Mouse (Mus musculus) bone marrow, adult 2 months (tissue): ENCODE data around the gene Tdo2. TPM values are rescaled to one million over a fixed set of nuclear protein-coding genes. Genes with fewer than 3 reads are reported as not detected.

Experiments used
- H3K27ac ChIP-seq: fragments of 200-500 bp; 2 replicates; pipeline ENCODE4 v1.5.1; 2012; ENCODE audit warnings: low read depth, mild to moderate bottlenecking, control low read depth, inconsistent platforms, low read length; ENCODE audit not compliant: control insufficient read depth, poor library complexity, insufficient read depth
- H3K4me1 ChIP-seq: fragments of 200-500 bp; 2 replicates; pipeline ENCODE4 v1.6.1; 2011; ENCODE audit warnings: low read length; ENCODE audit not compliant: control insufficient read depth, insufficient read depth
- H3K4me3 ChIP-seq: fragments of 200-500 bp; replicated peaks from 2 replicates; pipeline ENCODE3; 2011; ENCODE audit warnings: mild to moderate bottlenecking, low read depth, low read length, control low read depth; ENCODE audit not compliant: control insufficient read depth
- CTCF ChIP-seq: fragments of 200-500 bp; IDR thresholded peaks from 2 replicates; pipeline ENCODE4 v1.5.1; 2011; ENCODE audit warnings: low read length, control low read depth; ENCODE audit not compliant: control insufficient read depth, insufficient read depth
- POLR2A ChIP-seq: fragments of 200-500 bp; IDR thresholded peaks from 2 replicates; pipeline ENCODE4 v1.6.1; 2011; ENCODE audit warnings: low read depth, mild to moderate bottlenecking, control low read depth, low read length, borderline replicate concordance; ENCODE audit not compliant: control insufficient read depth
- WGBS: fragments of 180-500 bp; shearing (Covaris S2); methylation state at CpG from one replicate; pipeline ENCODE4 v1.1.7; 2018; 5-methylcytosine and 5-hydroxymethylcytosine counted together
- polyA plus RNA-seq: library from polyadenylated mRNA; stranded (reverse); fragments of >200 nt; gene quantifications from 2 replicates; pipeline ENCODE4 v1.2.4, GENCODE M21; 2011; ENCODE audit warnings: low replicate concordance; ENCODE audit not compliant: missing spikeins, insufficient read depth, insufficient read length

Tdo2 gene
- polyA plus RNA-seq: 1.7 and 7.8 TPM in 2 replicates

GRCm38 (mm10) chr3:81976102-81976501 is at the start of gene Tdo2:
Tdo2 (minus strand) TSS chr3:81976202.
- TF ChIP-seq POLR2A (no peak), CTCF (no peak)
- Histone ChIP-seq H3K4me1 (no peaks in the 10 kb centered on the region), H3K4me3 (no peak within 1 kb of the TSS), H3K27ac (no peak within 1 kb of the TSS)

- H3K27ac ChIP-seq: no peak overlapping the region
- no peaks in the 10 kb centered on the region for H3K4me1 ChIP-seq
- 80% methylated on average over 3 of the region's 3 CpGs for WGBS
- H3K4me3 ChIP-seq: no peak overlapping the region
- TF ChIP-seq CTCF (no peak), POLR2A (no peak)
These were observed 47.1 kb upstream of the Tdo2 start for GRCm38 (mm10) chr3:82023065-82023464.

GRCm38 (mm10) chr3:82022421-82022920 is 46.5 kb upstream of the Tdo2 start:
- 81% methylated on average over 8 of the region's 8 CpGs for WGBS
- no peak overlapping the region for H3K27ac ChIP-seq

GRCm38 (mm10) chr3:82014148-82014703 is 38.2 kb upstream of the Tdo2 start:
- no peak overlapping the region for H3K4me3 ChIP-seq
- TF ChIP-seq POLR2A: no peak
- no peak for TF ChIP-seq CTCF
- 78% methylated on average over 7 of the region's 7 CpGs for WGBS
- no peaks in the 10 kb centered on the region for H3K4me1 ChIP-seq
- no peak overlapping the region for H3K27ac ChIP-seq

More at GRCm38 (mm10) chr3:82022421-82022920, 46.5 kb upstream of the Tdo2 start:
- H3K4me3 ChIP-seq: no peak overlapping the region
- no peaks in the 10 kb centered on the region for H3K4me1 ChIP-seq
- TF ChIP-seq POLR2A: no peak
- TF ChIP-seq CTCF: no peak

- H3K4me3 ChIP-seq: no peak overlapping the region
- TF ChIP-seq POLR2A (no peak), CTCF (no peak)
- 87% methylated on average over 1 of the region's 1 CpGs for WGBS
- H3K27ac ChIP-seq: no peak overlapping the region
- no peaks in the 10 kb centered on the region for H3K4me1 ChIP-seq
These were observed 31.0 kb upstream of the Tdo2 start for GRCm38 (mm10) chr3:82007002-82007401.

GRCm38 (mm10) chr3:81995988-81996387 is 20.0 kb upstream of the Tdo2 start:
- Histone ChIP-seq H3K4me1 (no peaks in the 10 kb centered on the region), H3K27ac (no peak overlapping the region), H3K4me3 (no peak overlapping the region)
- no peak for TF ChIP-seq POLR2A
- no peak for TF ChIP-seq CTCF
- whole genome bisulfite sequencing: 0% methylated on average over 1 of the region's 1 CpGs

GRCm38 (mm10) chr3:81995371-81995770 is 19.4 kb upstream of the Tdo2 start:
- no peak overlapping the region for H3K27ac ChIP-seq
- H3K4me3 ChIP-seq: no peak overlapping the region
- 48% methylated on average over 4 of the region's 4 CpGs for WGBS
- H3K4me1 ChIP-seq: no peaks in the 10 kb centered on the region
- no peak for TF ChIP-seq CTCF

GRCm38 (mm10) chr3:81990531-81990930 is 14.5 kb upstream of the Tdo2 start:
- Histone ChIP-seq H3K27ac (no peak overlapping the region), H3K4me1 (no peaks in the 10 kb centered on the region), H3K4me3 (no peak overlapping the region)
- 68% methylated on average over 3 of the region's 3 CpGs for WGBS
- no peak for TF ChIP-seq POLR2A
- no peak for TF ChIP-seq CTCF

GRCm38 (mm10) chr3:81989692-81990141 is 13.7 kb upstream of the Tdo2 start:
- Histone ChIP-seq H3K4me3 (no peak overlapping the region), H3K4me1 (no peaks in the 10 kb centered on the region), H3K27ac (no peak overlapping the region)
- WGBS: 26% methylated on average over 2 of the region's 2 CpGs
- TF ChIP-seq CTCF (no peak), POLR2A (no peak)
